8 mouse cellular contexts compared by ENCODE assay signal in the genomic region with DNA sequence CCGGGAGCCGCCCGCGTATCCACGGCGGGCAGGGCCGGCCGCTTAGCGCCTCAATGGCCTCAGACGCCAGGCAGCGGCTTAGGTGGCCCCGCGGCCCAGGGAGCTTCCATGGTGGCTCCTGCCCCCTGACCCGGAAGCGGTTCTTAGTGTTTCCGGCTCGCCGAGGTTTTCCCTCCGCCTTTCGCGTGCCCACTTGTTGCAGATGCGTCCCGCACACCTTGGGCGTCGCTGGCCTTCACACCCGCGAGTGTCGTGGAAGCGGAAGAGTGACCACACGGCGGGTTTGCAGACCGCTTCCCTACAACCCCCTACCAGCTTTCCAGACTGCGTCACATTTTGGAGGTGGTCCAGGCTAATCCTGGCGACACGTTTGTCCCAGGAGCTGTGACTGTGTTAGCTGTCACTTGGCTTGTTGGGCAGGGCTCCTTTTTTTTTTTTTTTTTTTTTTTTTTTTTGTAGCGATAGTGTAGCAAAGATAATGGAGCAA. TPM values are rescaled to one million over a fixed set of nuclear protein-coding genes. Genes with fewer than 3 reads are reported as not detected.
DNase-seq lines count a peak whose midpoint lies in the region; ATAC-seq lines count a peak whose summit lies in the region.

A gene (minus strand): TSS at position 120 of the 487 bp plus-strand sequence.

- no peaks in the 10 kb centered on the region for H3K27me3 ChIP-seq in hindbrain, embryonic 11.5 days (ENCODE audit: control insufficient read depth, insufficient read depth, low read length)

- H3K9ac ChIP-seq in hindbrain, embryonic 11.5 days (ENCODE audit: low read depth, low read length) = peak within 1 kb of the TSS; percentile 96

- H3K27ac ChIP-seq in hindbrain, embryonic 11.5 days (ENCODE audit: low read depth, low read length) = peak within 1 kb of the TSS; percentile 84

- peak; percentile 96 for DNase-seq in Muller cell, postnatal 12 days (ENCODE audit: inconsistent ontology term)
- peak; percentile 91 for DNase-seq in cerebellum, adult 9-11 months
- DNase-seq in frontal cortex, adult 2 months (ENCODE audit: extremely low spot score in 1 of 2, low spot score in 1 of 2) = peak; percentile 84 to 95
- DNase-seq in hindbrain, embryonic 11.5 days (ENCODE audit: low spot score) = peak; percentile 98
- peak; percentile 94 to 96 for DNase-seq in layer of hippocampus, postnatal 10 days (ENCODE audit: low spot score in 2 of 2)
- DNase-seq in lung, postnatal 10 days = peak; percentile 96
- peak; percentile 88 for DNase-seq in ovary, postnatal 36 days (ENCODE audit: low spot score)
- DNase-seq in thymus, postnatal 25 days = peak; percentile 92

- peak; percentile 87 for ATAC-seq in hindbrain, embryonic 11.5 days (ENCODE audit: low FRiP score)

- peak within 1 kb of the TSS; percentile 94 for H3K4me3 ChIP-seq in hindbrain, embryonic 11.5 days (ENCODE audit: low read depth, low read length)

- no peaks in the 10 kb centered on the region for H3K36me3 ChIP-seq in hindbrain, embryonic 11.5 days (ENCODE audit: control insufficient read depth, insufficient read depth, low read length)

- H3K4me1 ChIP-seq in hindbrain, embryonic 11.5 days (replicated peaks; ENCODE audit: control insufficient read depth, insufficient read depth, low read length) = no peaks in the 10 kb centered on the region

- H3K9me3 ChIP-seq in hindbrain, embryonic 11.5 days (ENCODE audit: control insufficient read depth, low read length) = no peaks in the 10 kb centered on the region

- H3K4me2 ChIP-seq in hindbrain, embryonic 11.5 days (replicated peaks; ENCODE audit: low read depth, low read length) = peak within 1 kb of the TSS; percentile 77

- WGBS in hindbrain, embryonic 11.5 days = under 1% methylated on average over 36 of the region's 36 CpGs

RNA-seq across cellular contexts. Expression of the gene that starts here (rescaled TPM):
- polyA plus RNA-seq in frontal cortex, adult 2 months (2012; rRNA removed) = 33.9 and 38.0 TPM in 2 replicates
- 10.2 and 13.4 TPM in 2 replicates for polyA plus RNA-seq in hindbrain, embryonic 11.5 days (2014; fragmentation: Nextera tagmentation; extraction: Ambion mirVana)
- 10 to 100 TPM; 29.6 to 31.7 TPM for total RNA-seq in layer of hippocampus, postnatal 10 days (2021)

Comparison
In these comparisons a context has a peak if more than half of its experiments do, and no peak if none do; other contexts are left out.
1. Peak in every context shown above with its lines: DNase-seq, ATAC-seq, H3K4me3 ChIP-seq and H3K27ac ChIP-seq.